Mouse (Mus musculus): ENCODE measurements around the gene Ggt1.
A peak's percentile ranks its signal among the peaks of the same experiment; 100 is the strongest.
"Not testable (repeated sequence)": the region's sequence is repeated elsewhere in the genome, so short reads cannot be mapped to it uniquely, and the experiment has no call there.

Gene Ggt1

DNA sequence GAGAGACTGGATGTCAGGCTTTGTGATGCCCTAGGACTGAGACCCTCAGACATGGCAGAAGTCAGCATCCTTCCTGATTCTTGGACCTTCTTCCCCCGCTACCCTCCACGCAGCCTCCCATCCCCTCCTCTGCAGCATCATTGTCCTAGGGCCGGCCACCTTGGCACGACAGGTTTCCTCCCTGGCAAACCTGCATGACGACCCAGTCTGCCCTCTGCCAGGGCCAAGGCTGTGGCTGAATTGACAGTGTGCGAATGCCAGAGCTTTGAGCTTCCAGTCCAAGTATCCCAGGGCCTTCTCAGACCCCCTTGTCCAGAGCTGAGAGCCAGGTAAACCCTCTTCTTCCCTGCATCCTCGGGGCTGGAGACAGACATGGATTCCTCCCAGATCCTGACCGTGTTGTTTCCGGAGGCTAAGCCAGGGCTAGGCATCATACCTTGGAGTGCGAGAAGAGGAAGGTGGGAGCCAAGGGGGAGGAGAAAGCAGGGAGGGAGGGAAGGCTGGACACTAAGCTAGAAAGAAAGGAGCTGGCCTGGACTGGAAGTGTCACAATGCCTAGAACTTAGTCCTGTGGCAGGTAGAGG lies at the start of gene Ggt1:
TSS of gene Ggt1 (plus strand) at position 534 of the 584 bp plus-strand sequence.
- DNase-seq: no peak

DNA sequence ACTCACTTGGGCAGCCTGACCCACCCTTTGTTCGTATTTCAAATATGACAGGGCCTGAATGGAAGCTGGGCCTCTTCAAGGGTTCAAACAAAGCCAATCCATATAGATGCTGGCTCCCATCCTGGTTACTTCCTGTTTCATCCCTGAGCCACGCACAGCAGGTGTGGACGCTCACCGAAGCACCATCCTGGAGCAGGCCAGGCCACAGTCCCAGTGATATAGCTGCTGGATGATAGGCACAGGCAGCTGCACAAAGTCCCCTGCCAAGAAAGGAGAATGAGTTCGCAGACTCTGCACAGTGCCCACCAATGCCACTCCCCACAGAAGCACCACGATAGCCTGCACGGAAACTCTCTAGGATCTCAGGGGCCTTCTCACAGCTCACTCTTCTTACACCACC lies 49.5 kb upstream of the Ggt1 start:
- no peak for DNase-seq

DNA sequence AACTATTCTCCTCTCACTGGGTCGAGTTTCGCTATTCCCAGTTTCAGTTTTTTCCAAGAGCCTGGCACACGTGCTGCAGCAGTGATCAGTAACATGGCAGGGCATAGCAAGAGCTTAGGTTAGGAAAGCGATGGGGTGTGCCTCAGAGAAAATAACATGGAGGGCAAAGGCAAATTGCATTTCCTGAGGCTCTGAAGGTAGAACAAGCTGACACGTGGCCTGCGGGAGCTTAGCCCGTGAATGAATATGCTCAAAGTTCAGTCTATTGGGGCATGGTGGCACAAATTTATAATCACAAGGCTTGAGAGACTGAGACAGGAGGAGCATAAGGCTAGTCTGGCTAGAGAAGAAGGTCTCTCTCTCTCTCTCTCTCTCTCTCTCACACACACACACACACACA lies 48.6 kb upstream of the Ggt1 start:
- DNase-seq: peak; percentile 74 to 87

DNA sequence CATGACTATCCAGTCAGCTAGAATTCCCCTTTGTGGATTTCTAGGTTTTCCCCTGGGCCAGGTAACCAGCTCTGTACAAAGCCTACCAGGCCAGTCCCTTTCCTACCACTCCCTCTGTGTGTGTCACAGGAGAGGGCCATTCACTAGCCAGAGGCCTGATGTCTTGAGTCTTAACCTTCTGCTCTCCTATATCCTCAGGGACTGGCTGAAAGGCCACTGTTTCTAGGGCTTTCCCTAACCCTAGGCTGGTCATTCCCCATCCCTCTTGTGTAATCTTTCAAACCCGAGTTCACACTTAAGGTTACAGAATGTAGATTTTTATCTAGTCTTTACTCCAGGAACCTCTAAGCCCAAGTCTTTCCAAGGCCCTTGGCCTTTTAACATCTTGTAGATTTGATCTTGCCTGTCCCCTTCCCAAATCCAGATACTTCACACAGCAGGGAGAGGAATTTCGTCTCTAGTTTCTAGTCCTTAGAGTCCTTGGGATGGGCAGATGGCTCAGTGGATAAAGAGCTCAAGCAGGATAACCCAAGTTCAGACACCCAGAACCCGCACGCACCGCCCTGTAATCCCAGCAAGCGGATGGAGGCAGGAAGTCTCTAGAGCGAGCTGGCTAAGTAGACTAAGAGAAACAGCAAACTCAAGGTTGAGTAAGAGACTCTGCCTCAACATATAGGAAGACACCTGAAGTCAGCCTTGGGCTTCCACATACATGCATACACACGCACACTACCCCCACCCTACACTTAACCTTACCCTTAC lies 47.9 kb upstream of the Ggt1 start:
- peak in 1 of 2 experiments; percentile 33 for DNase-seq

DNA sequence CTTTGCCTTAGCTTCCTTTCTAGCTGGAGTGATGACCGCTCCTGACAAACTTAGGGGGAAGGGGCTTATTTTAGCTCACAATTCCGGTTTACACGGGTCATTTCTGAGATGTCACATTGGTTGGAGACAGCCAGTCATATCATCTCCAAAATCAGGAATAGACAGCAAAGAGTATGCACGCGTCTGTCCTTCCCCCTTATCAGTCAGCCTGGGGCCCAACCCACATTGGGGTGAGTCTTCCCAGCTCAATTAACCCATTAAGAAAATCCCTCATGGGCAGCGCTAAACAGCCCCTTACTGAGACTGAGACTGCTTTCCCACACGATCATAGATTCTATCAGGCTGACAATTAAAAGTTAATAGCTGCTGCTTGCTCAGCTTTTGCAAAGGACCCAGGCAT lies 47.0 kb upstream of the Ggt1 start:
- no peak for DNase-seq

DNA sequence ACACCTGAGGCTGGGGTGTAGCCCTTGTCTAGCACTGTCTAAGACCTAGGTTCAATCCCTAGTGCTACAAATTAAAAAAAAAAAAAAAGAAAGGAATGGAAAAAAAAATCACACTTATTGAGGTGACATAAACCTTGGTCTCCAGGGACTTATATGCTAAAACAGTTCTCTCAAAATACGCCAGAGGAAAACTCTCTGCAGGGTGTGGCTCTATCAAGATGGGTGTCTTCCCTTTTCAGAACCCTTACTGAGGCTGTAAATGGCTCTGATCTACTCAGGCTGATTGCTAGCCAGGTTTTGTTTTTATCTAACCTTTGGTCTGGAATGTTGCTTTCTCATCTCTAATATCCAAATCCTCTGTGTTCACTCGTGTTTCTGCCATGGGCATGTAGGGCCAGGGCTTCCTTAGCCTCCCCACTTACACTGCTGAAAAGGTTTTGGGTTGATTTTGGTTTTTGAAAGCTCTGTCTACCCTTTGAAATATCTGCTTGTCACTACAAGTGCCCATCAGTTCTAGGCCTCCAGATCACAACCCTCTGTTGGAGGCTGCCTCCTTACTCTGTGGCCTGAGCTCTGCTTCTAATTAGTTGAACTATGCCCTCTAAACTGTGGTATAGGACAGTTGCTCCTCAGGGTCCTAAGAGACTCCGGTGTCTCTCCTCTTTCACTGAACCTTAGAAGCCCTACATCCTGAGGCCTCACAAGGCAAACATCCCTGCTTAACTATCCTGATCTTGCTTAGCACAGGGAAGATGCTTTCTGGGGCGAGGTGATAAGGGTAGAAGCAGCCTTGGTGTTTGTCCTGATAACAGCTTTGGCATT lies 46.0 kb upstream of the Ggt1 start:
- DNase-seq: peak; percentile 49 to 58

DNA sequence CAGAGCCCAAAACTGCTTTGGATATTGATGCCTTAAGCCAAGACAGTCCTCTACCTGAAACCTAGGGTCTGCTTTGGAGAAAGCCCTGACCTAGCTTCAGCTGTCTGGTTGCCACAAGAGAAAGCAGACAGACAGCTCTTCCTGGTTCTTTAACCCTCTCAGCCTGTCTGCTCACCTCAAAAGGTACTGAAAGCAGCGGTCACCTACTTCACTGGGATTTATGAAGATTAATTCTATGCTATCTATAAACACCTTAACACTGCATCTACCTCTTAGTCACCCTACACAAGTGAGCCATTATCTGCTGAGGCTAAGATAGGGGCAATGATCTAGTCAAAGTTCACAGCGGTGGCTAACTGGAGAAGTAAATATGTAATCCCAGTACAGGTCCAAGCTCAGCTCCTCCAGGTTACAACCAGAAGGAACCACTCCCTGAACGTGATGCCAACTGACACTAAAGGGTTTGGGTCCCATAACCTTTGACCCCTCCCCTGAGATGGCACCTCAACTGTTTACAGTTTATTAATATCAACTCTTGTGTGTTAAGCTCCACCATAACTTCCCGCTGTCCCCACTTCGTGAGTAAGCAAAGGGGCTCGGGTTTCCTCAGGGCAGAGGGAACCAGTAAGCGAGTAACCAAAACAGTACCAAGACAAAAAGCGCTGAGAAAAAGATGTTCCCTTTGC lies 45.2 kb upstream of the Ggt1 start:
- peak; percentile 72 to 89 for DNase-seq

DNA sequence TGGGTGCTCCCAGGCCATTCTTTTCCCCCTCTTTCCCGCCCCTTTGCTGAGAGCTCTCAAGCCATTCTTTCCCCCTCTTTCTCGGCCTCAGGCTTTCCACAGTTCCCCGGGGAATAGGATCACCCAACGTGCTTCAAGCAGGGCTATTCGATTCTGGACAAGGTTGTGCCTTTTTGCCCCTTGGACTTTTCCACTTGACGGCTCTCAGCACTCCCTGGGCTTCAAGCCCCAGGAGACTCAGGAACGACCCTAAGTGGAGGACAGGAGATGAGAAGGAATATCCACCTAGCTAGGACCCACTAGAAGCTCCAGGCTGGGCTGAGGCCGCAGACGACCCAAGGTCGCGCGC lies 44.7 kb upstream of the Ggt1 start:
- peak; percentile 55 to 59 for DNase-seq

DNA sequence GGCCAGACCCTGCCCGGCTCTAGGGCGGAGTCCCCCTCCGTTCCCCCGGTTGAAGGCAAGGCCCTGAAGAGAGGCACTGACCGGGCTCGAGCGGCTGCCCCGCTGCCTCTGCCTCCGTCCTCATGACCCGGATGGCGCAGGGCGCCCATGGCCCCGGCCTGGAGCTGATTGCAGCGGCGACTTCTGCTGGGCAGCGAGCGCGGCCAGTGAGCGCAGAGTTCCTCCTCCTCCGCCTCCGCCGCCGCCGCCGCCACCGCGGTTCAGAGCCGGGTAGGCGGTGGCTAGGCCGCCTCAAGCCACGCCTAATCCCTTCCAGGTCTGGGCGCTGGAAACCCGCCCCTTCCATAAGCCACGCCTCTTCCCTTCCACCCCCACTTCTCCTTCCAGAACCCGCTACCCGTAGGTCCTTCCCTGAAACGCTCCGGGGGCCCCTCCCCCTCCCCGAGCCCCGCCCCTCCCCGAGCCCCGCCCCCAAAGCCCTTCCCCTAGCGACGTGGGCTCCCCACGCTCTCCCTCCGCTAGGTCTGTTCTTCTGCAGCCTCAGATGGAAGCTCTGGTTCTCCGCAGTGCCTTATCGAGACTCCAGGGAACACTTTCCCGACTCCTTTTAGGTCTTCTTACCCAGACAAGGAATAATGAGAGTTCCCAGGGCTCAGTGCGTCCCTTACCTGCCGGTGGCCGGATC lies 44.2 kb upstream of the Ggt1 start, which contains the start of gene Snrpd3:
TSS of gene Snrpd3 (plus strand) at position 479 of the 685 bp plus-strand sequence.
- peak; percentile 96 to 97 for DNase-seq

DNA sequence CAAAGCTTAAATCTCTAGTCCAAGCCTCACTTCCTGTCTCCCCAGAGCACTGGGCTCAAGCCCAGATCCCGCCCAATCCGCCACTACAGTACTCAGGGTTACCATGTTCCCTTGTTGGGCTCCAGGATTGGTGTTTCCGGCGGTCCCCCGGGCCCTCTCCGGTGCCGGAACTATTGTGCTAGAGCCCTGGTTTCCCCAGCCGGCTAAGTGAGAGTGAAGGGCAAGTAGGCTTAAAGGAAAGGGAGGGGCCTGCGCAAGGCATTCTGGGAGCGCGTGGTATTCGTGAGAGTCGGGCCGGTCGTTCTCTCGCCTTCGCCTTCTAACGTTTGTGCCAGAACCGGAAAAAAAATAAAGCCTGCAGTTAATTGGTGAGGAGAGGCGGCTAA lies 43.7 kb upstream of the Ggt1 start, which contains the start of gene Gucd1:
TSS of gene Gucd1 (minus strand) at position 215 of the 386 bp plus-strand sequence.
- peak; percentile 96 to 98 for DNase-seq

DNA sequence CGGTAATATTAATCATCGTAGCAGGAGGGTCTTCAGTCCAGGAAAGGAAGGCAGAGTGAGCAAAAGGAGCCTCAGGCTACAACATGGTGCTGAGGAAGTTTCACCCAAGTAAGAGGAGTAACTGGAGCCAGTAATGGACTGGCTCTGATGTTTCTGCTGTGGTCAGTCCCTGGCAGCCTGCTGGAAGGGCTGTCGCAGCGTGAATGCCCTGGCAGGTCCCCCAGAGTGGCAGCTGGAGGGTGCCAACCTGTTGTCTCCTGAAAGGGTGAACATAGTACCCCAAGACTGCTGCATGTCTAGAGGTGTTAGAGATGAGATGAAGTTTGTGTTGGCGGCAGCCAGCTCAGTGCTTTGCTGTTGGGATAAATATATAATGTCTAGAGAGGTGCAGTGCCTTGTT lies 40.8 kb upstream of the Ggt1 start:
- no peak for DNase-seq

DNA sequence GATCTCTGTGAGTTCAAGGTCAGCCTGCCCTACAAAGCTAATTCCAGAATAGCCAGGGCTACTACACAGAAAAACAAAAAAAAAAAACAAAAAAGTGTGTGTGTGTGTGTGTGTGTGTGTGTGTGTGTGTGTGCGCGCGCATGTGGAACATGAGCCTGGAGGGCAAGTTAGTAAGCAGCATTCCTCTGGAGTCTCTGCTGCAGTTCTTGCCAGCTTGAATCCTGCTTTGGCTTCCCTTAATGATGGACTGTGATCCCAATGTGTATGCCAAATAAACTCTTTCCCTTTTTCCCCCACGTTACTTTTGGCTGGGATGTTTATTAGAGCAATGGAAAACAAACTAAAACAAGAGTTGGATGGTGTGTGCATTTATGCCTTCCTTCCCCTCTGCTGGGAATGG lies 39.8 kb upstream of the Ggt1 start:
- DNase-seq: peak; percentile 53

DNA sequence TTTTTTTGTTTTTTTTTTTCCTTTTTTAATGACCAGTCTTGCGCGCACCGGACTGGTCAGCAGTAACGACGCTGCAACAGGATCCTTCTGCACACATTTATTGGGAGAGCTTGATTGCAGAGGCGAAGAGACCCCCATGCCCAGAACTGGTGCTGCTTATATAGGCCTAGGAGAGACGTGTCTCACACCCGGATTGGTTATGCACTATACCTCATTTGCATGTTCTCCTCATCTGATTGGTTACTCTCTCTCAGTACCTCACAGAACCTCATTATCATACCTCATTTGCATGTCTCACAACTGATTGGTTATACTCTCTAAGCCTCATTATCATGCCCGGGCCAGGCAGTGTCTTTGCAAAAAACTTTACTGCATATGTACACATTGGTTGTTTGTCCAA lies 36.0 kb upstream of the Ggt1 start:
- not testable (repeated sequence) for DNase-seq

DNA sequence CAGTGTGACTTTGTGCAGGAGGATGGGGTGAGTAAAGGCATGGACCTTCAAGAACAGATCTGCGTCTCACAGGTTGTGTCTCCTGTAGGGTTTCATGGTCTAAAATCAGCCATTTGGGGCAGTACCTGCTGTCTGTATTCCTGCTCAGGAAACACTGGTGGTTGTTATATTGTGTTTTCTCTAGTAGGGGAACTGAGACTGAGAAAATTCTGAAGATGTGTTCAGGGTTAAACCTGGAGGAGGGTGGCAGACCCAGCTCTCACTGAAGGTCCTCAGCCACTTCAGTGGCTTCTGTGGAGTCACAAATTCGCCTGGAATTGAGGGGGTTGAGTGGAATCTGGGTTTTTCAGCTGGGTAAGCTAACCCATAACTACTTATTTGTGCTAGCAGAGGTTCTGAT lies 31.1 kb upstream of the Ggt1 start:
- no peak for DNase-seq

DNA sequence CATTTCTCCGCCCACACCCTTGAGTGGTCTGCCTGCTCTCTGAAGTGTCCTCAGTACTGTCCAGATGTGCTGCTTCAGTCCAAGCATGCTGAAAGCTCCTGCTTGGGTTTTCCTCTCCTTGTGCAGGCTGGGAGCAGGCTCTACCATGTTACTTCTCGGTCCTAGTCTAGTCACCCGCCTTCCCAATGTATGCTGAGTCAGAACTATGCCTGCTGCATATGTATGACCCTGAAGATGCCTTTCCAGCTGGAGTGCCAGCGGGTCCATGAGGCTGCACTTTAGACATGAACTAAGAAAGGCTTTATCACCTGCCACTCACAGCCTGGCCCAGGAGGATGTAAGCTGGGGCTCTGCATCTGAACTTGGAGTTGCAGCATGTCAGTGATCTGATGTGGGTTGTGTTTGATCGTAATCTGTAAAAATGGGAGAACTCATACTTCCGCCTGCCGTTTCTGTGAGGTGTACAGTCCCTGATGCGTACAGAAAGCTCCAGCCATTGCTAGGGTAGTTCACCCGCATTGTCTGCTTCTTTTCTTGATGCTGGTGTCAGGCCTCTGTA lies 29.8 kb upstream of the Ggt1 start:
- DNase-seq: no peak

DNA sequence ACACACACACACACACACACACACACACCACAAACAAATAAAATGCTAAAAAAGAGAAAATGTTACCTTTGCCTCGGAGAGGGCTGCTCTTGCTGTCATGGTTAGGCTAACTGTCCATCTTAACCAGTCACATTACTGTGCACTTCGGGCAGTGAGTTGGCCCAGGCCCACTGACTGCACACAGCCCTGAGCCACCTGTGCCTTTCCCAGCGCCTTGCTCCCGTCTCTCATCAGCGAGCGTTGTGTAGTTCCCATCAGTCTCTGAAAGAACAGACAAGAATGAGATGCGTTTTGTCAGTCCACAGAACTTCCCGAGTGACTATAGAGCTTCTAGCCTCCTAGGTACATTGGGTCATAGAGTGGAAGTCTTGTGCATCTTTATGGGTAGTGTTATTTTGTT lies 27.2 kb upstream of the Ggt1 start:
- DNase-seq: no peak

DNA sequence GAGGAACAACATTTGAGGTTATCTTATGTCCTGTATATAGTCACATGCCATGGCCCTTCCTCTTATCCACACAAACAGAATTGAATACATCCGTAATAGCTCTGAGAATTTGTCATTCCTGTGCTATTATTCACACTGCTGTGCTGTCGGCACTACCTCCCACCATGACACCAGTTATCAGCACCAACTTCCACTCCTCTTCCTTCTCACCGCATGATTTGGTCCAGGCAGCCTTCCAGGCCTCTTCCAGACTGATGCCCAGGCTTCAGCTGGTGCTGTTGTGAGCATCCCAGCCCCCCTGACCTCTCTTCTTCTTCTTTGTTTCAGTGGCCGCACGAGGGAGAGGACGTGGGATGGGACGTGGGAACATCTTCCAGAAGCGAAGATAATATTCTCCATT lies 26.5 kb upstream of the Ggt1 start:
- DNase-seq: no peak

DNA sequence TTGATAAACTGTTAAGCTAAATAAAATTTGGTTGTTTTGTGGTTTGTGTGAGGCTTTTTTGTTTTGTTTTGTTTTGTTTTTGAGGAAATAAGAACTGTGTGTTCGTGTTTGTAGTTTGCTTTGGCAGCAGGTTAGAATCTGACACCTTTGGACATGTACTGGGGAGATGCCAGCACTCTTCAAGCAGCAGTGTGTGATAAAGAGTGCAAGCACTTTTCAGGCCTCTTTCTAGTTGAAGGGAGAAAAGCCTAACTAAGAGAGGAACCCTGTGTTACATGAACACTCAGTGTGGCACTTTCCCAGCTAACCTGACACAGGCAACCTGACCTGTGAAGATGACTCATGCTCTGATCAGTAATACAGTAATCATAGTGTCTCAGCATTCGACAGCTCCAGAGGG lies 26.0 kb upstream of the Ggt1 start:
- DNase-seq: no peak

DNA sequence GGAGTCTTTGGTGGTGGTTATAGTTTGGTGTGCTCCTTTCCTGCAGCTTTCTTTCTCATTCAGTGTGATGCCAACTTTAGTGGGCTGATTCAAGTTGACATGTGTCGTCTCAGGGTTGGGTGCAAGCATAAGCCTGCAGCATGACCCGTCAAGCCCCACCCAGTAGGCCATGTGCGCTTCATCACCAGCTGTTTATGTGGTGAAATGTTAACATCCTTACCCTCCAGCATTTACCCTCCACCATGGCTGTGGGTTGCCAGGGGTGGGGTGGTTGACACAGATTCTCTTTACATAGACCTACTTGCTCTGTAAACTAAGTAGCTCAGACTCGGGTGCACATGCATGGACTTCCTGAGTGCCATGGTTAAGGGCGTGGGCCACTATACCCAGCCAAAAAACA lies 25.3 kb upstream of the Ggt1 start:
- no peak for DNase-seq

DNA sequence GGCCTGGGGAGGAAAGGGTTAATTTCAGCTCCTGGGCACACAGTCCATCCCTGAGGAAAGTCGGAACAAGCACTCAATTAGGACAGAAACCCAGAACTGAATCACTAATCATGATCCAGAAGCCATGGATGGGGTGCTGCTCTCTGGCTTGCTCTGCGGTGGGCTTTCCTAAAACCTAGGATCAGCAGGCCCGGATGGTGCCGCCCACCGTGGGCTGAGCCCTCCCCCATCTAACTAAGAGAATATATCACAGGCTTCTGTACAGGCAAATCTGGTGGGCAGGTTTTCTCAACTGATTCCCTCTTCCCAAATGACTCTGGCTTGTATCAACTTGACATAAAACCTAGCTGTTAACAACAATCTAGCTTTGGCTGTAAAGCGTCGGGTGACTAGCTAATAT lies 13.5 kb upstream of the Ggt1 start:
- no peak for DNase-seq

DNA sequence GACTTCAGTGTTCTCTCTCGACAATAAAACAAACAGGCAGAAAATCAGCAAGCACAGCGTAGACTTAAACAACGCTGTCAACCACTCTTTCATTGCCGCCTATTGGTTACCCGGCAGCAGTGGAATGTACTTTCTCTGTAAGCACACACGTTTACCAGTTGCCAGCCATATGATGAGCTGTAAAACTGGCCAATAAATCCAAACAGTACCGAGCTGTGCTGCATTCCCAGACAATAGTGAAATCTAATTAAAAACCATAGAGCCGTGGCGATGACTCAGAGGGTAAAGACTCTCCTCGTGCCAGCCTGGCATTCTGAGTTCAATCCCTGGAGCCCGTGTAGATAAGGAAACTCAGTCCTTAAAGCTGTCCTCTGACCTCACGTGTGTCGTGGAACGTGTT lies 12.9 kb upstream of the Ggt1 start:
- no peak for DNase-seq

DNA sequence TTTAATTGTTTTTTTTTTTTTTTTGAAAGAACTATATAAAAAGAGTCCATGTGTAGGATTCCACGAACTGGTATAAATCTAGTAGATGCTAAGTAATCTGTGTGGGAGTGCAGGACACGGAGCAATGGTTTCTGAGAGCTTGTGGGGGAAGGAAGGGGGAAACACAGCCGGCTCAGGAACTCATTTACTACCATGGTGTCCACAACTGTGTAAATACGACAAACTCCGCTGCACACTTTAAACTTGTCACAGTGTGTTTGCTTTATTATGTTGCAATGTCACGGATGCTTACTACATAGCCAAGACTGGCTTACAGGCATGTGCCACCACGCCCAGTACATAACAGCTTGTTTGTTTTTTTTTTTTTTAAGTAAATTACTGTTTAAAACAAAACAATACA lies 11.5 kb upstream of the Ggt1 start:
- no peak for DNase-seq
